Mouse (Mus musculus): Measurements from ENCODE around the gene Armh3.

The Armh3 gene

DNA sequence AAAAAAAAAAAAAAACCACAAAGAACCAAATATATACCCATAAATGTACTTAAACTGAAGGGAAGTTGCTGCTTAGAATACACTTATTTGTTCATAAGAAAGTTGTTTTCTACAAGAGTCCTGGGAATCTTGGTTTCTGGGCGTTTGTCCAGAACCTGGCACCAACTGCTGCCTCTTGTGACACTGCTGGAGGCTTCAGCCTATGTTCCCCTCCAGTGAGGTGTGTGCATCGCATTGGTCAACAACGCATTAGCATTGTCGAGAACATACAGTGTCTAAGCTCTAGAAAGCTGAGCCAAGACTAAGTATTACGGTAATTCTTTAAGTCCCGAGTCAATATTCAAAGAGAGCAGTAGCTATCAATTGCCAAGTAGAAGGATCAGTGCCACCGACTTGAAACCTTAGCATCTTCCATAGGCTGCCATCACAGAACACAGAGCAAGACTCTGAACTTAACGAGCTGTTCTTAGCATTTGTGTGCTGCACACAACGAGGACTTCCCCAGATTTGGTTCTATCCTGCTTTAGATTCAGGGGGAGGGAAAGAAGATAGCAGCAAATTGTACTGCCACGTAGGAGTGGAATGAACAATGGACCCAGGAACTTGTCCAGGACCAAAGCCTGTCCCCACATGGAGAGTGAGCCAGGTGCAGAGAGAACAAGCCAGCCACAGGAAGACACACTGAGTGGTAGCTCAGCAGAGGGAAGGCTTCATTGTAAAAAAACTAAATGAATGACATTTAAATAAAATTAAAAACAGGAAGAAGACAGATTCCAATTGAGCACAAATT is 86.9 kb downstream of the Armh3 start:
- DNase-seq (ENCODE audit: low read depth, low spot score), result no peak

DNA sequence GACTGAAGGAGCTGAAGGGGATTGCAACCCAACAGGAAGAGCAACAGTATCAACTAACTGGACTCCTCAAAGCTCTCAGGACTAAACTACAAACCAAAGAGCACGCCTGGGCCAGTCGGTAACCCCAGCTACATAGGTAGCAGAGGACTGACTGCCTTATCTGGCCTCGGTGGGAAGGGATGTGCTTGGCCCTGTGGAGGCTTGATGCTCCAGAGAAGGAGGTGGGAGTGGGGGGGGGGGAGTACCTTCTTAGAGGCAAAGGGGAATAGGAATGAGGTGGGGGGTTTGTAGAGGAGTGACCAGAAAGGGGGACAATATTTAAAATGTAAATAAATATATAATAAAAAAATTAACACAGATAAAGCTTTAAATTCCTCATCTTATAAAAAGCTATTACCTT is 90.0 kb downstream of the Armh3 start:
- no peak for DNase-seq (ENCODE audit: low read depth, low spot score)

DNA sequence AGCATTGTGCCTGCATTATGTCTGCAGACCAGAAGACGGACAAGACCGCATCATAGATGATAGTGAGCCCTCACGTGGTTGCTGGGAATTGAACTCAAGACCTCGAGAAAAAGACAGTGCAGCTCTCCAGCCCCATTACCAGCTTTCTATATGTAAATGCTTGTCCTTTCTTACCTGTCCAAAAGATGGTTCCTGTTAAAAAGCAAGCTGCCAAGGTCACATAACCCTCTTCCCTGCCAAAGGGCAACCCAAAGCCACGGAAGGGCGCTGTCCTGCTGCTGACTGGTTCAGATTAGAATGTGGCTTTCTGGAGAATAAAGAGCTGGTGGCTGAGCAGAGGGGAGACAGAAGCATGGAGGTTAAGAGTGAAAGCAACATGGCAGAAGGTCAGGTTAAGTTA is 90.9 kb downstream of the Armh3 start:
- no peak for DNase-seq (ENCODE audit: low read depth, low spot score)

DNA sequence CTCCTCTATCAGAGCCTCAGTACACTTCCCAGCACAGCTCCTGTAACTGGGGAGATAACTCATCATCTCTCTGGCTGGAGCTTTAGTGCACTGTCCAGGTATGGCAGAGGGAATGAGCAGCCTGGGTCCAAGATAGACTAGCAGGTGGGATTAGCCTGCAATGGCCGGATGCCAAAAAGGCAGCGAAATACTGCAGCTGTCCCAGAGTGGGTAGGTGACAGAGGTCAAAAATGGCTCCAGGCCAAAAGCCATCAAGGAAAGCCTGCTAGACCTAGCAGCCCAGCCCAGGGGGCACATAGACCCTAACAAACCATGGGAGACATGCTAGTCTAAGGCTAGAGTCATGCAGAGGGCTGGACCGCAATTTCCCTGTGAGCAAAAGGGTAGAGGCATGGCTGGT is 94.4 kb downstream of the Armh3 start:
- DNase-seq (ENCODE audit: low read depth, low spot score), result no peak

DNA sequence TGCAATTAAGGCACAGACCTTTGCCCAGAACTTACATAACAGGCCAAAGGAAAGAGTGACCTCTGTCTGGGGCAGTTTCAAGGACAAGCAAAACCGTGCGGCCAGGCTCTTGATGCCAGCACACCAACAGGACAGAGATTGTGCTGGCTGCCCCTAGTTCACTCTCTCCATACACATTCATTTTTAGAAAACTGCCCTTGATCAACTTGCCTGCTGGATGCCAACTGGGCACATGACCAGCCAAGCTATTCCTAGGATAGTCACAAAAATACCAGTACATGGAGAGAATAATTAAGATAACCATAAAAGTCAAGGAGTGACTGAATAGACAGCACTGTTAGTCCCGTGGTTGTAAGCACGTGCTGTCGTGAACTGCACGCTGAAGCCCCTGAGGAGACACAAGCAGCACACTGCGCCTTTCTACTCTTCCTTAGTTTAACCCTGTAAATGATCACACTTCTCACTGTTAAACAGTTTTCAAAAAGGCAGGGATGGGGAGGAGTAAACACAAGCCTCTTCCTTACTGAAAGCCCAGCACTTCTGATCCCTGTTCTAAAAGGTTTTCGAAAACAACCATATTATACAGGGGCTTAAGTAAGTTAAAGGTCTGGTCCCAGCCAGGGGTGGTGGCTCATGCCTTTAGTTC is 95.8 kb downstream of the Armh3 start:
- DNase-seq (ENCODE audit: low read depth, low spot score), result no peak

DNA sequence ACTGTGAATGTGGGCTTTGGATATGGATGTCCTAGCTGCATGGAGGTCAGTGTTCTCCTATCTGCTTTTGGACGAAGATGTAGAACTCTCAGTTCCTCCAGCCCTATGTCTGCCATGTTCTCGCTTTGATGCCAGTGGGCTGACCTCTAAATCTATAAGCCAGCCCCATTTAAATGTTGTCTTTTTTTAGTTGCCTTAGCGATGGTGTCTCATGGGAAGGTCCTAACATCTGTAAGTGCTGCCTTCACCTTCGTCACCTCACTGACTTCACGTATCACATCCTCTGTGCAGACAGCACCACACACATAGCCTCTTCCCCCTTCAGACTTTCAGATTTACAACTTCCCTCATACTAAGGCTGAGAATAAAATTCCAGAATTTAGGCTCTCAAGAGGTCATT is 97.5 kb downstream of the Armh3 start:
- DNase-seq (ENCODE audit: low read depth, low spot score), result no peak

DNA sequence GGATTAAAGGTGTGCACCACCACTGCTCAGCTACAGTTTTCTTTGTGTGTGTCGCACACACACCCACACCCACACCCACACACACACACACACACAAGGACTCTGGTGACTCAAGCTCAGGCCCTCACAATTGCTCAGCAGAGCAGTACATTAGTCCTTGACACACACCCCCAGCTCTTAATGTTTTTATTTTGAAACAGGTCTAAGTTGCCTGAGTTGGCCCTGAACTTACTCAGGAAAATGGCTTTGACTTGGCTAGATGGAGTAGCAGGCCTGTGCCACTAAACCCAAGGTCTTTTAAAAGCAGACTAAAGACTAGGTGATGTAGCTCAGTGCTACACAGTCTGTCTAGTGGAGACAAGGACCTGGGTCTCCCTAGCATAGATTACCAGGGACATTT is 102.6 kb downstream of the Armh3 start:
- no peak for DNase-seq (ENCODE audit: low read depth, low spot score)

DNA sequence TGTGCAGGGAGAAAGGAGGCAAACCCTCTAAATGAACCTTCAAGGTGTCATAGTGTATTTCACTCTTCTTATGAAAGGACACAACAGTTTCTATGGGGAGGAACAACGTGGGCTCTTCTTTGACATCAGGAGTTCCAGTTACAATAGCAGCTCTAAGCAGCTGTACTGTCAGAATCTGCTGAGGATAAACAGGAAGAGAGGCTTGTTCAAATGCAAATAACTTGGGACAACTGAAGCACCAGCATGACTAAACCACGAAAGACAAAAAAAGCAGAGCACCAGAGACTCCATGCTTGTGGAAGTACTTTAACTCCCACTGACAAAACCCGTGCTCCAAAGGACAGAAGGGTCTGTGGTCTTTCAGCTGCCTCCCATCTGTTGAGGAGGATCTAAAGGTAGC is 116.2 kb downstream of the Armh3 start:
- no peak for DNase-seq (ENCODE audit: low read depth, low spot score)

DNA sequence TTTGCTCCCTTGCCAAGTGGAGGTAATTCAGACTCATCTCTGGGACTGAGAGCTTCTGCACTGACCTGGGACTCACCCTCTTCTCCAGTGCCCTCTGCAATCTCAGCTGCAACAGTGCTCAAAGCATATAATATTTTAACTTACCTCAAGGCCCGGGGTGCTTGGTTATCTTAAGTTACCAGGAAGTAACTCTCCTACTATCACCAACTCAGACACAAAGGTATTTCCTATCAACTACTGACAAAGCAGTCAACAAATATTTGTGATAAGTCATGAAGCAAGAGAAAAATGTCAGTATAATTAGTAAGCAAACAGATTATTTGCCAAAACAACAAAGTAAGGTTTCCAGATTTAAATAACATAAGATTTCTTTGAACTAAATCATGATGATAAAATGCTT is 125.0 kb downstream of the Armh3 start:
- no peak for DNase-seq (ENCODE audit: low read depth, low spot score)

DNA sequence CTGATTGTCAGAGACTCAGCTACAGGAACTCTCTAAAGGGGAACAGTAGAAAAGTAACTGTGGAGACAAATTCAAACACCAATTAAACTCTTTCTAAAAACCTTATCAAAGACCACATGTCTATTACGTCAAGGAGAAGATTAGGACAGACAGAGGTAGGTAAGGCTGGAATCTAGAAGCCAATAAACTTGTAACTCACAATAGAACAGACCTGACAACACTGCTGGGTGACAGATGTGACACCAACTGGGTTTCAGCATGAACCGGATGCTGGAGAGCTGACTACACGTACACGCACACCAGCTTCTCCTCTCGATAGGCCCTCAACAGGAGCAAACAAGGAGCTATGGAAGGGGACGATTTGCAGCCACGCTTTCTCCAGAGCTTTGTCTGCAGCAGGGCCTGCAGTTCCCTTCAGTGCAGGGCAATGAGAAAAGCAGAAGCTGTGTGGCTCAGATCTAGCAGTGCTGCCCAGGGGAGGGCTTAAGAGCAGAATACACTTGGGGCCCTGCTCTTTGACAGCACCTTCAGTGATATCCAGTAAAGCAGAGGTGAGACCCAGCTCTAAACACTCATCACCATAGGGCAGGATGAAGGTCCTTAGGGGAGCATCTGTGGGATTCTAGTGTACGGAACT is 142.9 kb downstream of the Armh3 start:
- no peak for DNase-seq (ENCODE audit: low read depth, low spot score)

DNA sequence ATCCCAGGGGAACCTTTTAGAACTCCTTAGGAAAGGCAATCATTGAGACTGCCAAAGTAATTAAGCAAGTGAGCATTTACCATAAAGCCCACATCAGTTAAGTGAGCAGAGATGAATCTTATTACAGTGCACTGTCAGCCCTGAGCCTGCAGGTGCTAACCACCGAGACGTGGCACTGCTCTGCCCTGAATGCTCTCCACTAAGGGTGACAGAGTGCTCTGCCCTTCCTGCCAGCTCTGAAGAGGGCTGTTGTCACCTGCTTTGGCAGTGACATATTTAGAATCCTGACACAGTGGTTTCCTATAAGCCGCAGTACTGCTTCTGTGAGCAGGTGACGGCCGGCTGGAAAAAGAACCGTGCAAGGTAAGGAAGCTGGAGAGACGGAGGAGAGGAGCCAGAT is 143.8 kb downstream of the Armh3 start:
- DNase-seq (ENCODE audit: low read depth, low spot score), result no peak

DNA sequence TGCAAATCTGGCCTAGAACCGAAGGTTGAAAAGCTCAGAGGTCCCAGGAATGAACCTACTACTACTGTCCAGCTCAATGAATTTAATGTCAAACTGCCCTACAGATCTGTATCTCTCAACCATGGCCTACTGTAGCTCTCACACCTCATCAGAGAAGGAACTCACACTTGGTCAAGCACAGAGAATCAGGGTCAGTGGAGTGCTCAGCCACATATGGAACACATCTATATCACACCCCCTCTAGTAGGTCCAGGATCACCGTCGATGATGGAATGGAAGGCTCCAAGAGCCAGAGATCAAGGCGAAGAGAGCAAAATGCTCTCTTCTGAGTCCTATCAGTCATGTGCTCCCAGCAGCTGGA is 150.6 kb downstream of the Armh3 start:
- DNase-seq (ENCODE audit: low read depth, low spot score), result no peak

DNA sequence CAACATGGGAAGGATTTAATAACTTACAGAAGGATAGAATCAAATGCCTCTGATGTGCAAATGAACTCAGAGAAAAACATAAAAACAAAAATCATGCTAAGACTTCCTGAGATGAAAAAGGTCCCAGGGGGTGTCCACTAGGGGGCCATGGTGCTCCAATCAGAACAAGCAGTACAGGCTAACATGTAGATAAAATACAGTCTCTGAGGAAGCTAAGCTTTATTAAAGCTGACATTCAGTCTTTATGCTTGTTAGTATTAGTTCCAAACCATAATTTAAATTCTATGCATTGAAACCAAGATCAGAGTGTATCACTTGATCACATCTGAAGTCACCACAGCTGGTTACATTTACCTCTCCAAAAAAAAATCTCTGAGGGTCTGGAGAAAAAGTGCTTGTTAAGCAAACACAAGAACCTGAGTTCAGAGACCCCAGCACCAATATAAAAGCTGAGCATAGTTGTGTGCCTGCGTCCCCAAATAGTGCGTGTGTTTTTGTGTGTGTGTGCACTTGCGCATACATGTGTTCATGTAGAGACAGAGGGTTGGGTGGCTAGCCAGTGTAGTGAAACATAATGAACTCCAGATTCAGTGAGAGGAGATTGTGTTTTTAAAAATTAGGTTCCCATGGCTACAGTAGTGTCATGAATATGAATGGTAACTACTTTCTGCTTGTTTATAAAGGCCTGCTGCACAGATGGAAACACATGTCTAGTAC is 151.1 kb downstream of the Armh3 start:
- DNase-seq (ENCODE audit: low read depth, low spot score), result no peak

DNA sequence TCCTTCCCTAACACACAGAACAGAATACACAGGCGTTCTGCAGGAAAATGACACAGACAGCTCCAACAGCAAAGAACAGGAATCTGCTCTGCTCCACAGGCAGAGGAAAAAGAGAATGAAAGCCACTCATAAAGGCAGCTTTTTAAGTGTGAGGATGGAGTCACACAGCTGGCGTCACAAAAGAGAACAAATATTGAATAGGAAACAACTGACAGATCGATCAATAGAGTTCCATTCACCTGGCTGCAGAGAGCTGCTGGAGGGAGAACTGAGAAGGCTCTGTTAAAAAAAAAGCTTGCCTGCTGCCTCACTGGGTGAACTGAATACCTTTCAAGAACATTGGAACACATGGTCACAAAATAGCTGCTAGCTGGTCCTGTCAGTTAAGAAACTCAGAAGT is 154.1 kb downstream of the Armh3 start:
- no peak for DNase-seq (ENCODE audit: low read depth, low spot score)

DNA sequence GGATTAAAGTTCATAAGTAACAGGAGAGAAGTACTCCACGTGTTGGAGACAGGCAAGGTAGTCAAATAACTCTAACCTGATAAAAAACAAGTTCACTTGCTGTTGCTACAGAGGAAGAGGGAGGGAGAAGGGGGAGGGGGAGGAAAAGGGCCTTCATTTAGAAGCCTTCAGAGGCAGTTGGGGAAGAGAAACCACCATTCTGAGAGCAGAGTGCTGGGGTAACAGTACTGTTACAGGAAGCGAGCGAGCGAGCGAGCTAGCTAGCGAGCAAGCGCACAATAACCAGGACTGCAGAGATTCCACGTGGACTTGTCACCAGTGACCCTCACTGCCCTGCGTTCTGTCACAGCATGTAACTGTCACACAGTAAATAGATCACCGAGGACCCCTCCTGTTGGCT is 154.9 kb downstream of the Armh3 start:
- no peak for DNase-seq (ENCODE audit: low read depth, low spot score)

DNA sequence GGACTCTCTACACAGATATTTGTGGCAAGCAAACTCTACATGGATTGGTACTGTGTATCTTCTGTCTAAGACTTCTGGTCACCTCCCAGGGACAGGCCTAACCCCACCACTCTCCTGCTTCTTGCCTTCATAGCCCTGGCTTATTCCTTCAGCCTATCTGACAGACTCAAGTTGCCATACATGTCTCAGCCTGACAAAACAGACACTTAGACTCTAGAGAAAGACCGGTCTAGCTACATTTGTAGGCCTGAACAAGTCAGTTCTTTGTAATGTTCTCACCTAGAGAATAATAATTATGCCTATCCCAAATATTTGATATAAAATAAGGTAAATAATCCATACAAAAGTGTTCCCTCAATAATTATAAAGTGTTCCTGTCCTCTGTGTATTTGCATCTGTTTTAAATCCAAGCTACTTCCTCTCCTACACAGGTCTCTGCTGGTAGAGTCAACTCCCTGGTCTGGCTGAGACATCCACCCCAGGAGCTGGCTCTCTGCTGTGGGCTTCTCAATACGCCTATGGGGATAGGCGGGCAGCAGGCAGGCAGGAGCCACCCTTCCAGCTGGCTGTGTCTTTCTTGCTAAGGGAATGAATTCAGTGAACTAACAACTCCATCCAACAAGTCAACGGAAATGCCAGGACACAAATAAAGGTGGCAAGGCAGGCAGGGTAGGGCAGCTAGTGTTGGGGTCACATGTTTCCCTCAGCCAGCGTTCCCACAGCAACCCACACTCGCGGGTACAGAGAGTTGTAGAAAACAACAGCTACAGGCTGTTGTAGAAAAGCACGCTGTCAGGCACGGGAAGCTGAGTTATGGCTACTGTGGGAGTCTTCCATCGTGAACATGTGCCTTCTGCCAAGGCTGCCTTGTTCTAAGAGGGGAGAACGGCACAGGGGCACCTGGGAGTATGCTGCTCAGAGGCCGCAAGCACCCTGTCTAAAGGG is 161.0 kb downstream of the Armh3 start:
- no peak for DNase-seq (ENCODE audit: low read depth, low spot score)

DNA sequence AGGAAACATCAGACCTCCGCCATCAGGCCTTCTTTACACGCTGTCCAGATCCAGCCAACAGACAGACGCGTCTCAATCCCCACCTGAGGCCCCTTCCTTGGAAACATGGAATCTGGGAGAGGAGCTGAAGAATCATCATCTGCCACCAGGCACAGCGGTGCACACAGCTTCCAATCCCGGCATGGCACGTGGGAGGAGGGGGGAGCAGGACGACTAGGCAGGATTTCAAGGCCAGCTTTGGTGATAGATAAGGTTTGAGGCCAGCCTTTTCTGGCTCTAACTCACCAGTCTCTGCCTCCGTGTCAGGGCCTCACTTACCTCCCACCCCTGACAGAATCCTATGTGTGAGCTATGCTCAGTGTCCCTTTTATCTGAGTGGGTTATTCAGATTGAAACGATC is 162.8 kb downstream of the Armh3 start:
- no peak for DNase-seq (ENCODE audit: low read depth, low spot score)

DNA sequence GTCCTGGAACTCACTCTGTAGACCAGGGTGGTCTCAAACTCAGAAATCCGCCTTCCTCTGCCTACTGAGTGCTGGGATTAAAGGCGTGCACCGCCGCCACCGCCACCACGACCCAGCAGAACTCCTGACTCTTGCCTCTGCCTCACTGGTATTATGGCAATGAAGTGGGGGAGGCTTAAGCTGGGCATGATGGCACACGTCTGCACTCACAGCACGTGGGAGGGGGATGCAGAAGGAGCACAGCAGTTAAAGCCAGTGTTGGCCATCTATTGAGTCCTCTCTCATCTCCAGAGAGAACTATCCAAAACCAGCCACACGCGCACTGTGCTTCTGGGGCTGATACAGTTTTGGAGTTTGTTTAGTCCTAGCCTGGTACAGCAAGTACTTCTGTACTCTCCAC is 164.6 kb downstream of the Armh3 start:
- DNase-seq (ENCODE audit: low read depth, low spot score), result no peak

DNA sequence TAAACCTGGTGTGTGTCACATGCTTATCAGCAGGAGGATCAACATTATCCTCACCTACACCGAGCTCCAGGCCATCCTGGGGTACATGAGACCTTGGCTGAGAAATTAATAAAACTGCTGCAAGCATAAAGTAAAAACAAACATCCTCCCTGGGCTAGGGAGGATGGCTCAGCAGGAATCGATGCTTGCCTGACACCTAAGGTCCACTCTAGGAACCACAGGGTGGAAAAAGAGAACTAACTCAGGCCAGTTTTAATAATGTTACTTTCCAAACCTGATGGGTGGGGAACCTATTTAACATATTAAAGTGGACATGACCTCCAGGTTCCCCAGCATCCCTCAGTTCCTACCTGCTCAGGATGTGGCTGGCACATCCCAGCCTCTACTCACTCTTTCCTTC is 167.6 kb downstream of the Armh3 start:
- no peak for DNase-seq (ENCODE audit: low read depth, low spot score)

DNA sequence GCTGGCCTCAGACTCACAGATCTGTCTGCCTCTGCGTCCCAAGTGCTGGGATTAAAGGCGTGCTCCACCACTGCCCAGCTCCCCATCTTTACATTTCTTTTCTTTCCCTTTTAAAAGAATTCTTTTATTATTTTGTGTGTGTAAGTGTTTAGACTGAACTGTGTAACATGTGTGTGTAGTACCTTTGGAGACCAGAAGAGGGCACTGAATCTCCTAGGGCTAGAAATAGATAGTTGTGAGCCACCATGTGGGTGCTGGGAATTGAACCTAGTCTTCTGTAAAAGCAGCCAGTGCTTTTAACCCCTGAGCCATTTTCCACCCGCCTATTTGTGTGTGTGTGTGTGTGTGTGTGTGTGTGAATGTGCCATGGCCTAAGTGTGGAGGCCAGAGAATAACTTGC is 170.6 kb downstream of the Armh3 start:
- DNase-seq (ENCODE audit: low read depth, low spot score), result no peak

DNA sequence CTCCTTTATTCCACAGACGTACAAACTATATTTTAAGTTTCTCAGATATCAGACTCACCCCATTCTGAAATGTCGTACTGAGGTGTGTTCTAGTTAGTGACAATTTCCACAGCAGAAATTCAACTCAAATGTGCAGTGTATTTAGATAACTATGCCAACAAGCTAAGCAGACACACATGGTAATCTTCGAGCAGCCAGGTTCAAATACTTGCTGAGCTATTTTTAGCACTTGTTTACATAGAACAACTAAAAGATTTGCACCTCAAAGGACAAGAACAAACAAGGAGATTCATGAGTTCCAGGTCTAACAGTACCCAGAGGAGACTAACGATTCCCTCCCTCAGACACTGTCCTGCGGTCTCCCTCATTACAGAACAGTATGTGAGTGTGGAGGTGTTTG is 171.2 kb downstream of the Armh3 start:
- no peak for DNase-seq (ENCODE audit: low read depth, low spot score)
